Mouse (Mus musculus) MEL (cell line): ENCODE measurements around the gene Frk.

Experiments used
- CTCF ChIP-seq, 3 experiments: IDR thresholded peaks in 2 of 3; conservative IDR thresholded peaks in 1 of 3; 2 replicates each; pipeline ENCODE4 v1.5.1; 2011 to 2012; ENCODE audit warnings: low read length in 3 of 3, low read depth in 2 of 3, mild to moderate bottlenecking in 2 of 3, improper control_type of control experiment in 1 of 3, inconsistent platforms in 1 of 3, mixed read lengths in 1 of 3, moderate library complexity in 1 of 3; ENCODE audit not compliant: control insufficient read depth in 1 of 3, insufficient read depth in 1 of 3, poor library complexity in 1 of 3, severe bottlenecking in 1 of 3
- ETS1 ChIP-seq: IDR thresholded peaks from 2 replicates; pipeline ENCODE4 v1.6.1; 2012; ENCODE audit warnings: low read depth, mild to moderate bottlenecking, inconsistent platforms, low read length, improper control_type of control experiment, moderate library complexity
- HCFC1 ChIP-seq: IDR thresholded peaks from 2 replicates; pipeline ENCODE4 v1.6.1; 2012; ENCODE audit warnings: low read depth, mild to moderate bottlenecking, inconsistent platforms, low read length, improper control_type of control experiment, moderate library complexity
- MXI1 ChIP-seq: IDR thresholded peaks from 2 replicates; pipeline ENCODE4 v1.6.1; 2011; ENCODE audit warnings: mild to moderate bottlenecking, low read depth, low read length, improper control_type of control experiment
- NRF1 ChIP-seq: IDR thresholded peaks from 2 replicates; pipeline ENCODE4 v1.6.1; 2014; ENCODE audit warnings: low read depth, mild to moderate bottlenecking, inconsistent platforms, low read length, improper control_type of control experiment, moderate library complexity; ENCODE audit not compliant: poor library complexity, insufficient read depth, severe bottlenecking
- POLR2A ChIP-seq, 2 experiments: IDR thresholded peaks; 2 replicates each; pipeline ENCODE4 v1.6.1; 2011 to 2012; ENCODE audit warnings: low read length in 2 of 2, mild to moderate bottlenecking in 2 of 2, control low read depth in 1 of 2, improper control_type of control experiment in 1 of 2, low read depth in 1 of 2, moderate library complexity in 1 of 2; ENCODE audit not compliant: control insufficient read depth in 1 of 2, insufficient read depth in 1 of 2, poor library complexity in 1 of 2

GRCm38 (mm10) chr10:34550612-34551011, 67.4 kb downstream of the Frk start:
- TF ChIP-seq MXI1 (no peak), CTCF (IDR thresholded peaks at IDR 0.05 in 2 of 3, conservative IDR thresholded peaks at IDR 0.05 in 1 of 3; ENCODE audit: control insufficient read depth in 1 of 3, insufficient read depth in 1 of 3, low read depth in 2 of 3, low read length in 3 of 3, poor library complexity in 1 of 3, severe bottlenecking in 1 of 3) (no peak), HCFC1 (no peak), ETS1 (no peak), NRF1 (no peak), POLR2A (IDR thresholded peaks at IDR 0.05; ENCODE audit: control insufficient read depth in 1 of 2, insufficient read depth in 1 of 2, low read depth in 1 of 2, low read length in 2 of 2, poor library complexity in 1 of 2) (no peak)
